Mouse (Mus musculus) cerebellum, postnatal 4 days (tissue): ENCODE measurements at regions not wholly inside any gene's neighbourhood (a gene's known extent, or its start where the extent isn't known, plus 50 kb on each side); places are given as distances from the start of the nearest gene placed in this dataset.

Source experiments
- DNase-seq, 2 experiments: peaks; one replicate each; pipeline ENCODE4 v3.0.0; 2022; ENCODE audit warnings: low spot score in 2 of 2, mixed read lengths in 1 of 2

DNA sequence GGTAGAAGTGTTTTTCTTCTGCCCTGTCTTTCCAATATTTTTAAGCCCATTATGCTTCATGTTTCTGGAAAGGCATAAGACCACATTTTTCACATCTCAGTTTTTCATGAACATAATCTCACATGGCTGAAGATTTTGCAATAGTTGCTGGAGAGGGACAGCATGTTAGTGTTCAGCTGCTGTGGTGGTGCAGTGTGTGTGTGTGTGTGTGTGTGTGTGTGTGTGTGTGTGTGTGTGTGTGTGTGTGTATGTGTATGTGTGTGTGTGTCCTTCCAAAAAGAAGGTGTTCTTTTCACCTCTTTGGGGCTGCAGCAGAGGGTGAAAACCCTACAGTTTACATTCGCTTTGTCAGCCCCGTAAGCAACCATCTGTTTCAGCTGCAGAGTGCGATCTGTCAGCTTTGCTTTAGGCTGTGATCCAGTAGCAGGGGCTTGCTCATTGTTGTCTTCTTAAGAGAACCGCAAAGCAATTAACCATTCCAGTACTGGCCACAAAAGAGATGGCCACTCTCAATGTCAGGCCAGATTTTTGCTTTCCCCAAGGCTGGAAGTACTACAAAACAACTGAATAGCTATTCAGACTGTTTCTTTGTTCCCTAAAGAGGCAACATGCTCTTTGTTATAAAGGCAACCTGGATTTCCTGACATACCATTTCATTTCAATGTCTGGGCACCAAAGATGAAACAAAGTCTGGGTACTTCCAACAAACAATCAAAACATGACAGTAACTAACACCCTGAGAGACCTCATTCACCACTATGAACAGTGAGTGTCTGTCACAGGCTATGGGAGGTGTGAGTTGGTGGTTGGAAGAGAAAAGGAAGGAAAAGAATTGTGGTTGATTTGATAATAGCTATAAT, 520.2 kb upstream of the Cited2 start:
- DNase-seq, result no peak

DNA sequence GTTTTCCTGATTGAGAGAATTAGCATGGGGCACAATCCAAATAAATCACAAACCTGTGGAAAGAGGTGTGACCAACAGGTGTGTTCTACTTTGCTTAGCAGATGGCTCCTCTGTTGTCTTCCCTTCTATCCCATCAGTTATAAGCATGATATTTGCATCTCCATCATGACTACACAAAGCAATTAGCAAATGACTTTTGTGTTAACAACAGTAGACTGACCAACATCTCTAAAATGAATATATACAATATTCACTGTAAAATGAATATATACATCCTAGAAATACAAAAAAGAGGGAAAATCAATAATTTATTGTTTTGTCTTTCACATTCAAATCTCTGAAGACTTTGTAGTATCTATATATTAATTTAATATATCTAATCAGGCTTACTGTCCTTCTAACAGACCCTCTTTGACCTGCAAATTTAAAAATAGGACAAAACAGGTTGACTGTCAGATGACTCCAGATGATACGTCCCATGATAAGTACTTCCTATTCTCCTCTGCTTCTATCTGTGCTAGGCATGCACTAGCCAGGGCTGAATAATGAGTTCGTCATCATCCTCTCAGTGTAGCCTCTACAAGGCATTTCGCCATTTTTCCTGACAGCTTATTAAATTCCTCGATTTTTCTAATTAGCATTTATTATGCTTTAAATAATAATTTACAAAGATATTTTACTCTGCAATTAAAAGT, 519.5 kb upstream of the Cited2 start:
- DNase-seq, result no peak

DNA sequence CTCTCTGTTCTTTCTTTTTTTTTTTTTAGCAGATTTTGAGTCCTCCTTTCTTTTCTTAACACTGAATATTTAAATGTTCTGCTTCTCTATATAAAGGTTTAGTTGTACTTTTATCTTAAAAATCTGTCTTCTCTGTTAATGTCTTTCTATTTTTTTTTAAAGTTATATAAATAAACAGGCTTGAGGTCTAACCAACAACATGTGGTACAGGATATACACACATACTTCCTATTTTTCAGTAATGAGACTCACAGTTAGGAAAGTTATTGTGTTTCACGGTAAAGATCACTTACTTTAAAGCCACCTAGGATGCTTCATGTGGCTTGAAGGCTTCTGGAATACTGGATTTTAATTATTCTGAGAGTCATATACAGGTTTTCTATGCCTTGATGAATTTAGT, 518.9 kb upstream of the Cited2 start:
- no peak for DNase-seq

DNA sequence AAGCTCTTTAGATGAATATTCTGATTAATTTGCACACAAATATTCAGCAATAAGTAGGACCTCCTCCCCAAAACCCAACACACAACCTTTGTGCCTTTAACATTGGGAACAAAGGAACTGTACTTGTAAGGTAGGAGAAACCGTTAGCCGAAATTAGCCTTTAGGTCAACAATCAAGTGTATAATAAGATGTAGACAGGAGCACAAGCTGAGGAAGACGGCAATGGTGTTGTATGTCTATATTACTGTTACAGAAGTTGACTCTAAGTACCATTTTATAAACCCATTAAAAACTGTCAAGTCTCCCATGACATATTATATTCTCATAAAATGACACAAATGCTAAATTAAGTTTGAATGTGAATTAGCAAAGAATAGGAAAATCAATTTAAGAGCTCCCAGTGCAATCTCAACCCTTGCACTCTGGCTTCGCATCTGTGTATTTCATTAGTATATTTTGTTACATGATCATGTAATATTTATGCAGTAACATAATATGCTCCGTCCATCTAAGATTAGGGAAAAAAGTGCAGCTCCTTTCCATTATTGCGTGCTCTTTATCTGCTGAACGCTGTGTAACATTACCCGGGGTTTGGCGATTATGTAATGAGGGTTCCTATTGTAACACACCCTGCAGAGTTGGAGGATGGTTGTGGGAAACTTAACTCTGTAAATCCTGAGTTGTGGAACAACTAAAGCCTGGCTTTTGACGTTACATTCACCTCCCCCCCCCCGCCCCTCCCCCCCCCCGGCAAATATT, 510.3 kb upstream of the Cited2 start:
- DNase-seq, result no peak

DNA sequence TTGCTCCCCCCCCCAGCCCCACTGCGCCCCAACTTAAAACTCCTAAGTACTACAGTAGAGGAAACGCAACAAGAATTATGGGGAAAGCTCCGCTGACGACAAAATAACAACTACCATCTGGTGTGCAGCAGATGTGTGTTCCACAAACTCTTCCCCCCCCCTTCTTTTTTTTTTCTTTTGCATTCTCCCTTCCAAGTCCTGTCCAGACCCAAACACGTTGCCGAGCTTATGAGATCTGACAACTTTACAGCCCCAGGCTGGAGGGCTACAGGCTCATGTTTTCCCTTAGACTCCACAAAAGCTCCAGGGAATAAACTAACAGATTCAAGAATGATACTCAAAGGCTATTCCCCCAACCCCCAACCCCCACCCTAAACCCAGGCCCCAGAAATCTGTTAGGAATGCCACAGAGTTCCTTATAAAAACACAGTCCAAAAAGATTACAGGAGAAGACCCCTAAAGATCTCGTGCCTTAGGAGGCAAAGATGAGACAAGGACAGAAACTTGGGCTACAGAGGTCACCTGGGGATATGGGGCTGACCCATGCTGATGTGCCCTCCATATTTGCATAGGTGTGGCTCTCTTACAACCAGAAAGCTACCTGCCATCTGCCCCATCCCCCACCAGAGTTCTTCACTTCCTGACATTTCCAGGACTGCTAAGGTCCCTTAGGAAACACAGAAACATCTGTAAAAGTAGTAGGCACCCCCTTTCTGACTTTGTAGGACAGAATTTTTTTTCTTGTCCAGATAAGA, 509.5 kb upstream of the Cited2 start:
- DNase-seq, result no peak

DNA sequence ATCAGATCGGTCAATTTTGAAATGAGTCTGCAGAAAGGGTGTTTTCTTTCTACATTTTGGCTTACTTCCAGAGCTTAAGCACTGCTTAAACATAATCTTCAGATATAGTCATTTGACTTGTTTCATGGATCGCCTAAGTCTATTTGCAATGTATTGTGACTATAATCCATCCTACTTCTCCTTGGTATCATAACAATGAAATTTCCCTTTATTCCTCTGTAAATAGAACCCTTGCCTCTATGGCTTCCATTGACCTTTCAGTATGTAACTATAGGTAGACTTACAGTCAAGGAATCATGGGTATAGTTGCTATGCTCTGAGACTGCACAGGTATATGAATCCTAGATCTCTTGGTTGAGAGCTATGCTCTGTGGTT, 509.0 kb upstream of the Cited2 start:
- no peak for DNase-seq

DNA sequence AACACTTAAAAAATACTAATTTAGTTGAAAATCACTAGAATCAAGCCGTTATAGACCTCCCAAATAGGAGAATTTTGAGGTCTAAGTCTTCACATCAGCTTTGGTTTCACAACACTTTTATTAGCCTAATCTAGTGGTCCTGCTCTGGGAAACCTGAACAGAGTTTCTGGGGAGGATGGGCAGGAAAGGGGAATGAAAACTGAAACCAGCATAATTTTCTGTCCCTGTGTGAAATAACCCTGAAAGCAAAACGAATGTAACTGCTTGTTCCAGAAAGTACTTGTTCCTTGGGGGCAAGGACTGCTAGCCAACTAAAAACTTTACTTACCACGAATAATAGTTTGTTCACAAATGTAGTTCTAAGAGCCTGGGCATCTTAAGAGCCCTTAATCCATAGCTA, 508.0 kb upstream of the Cited2 start:
- DNase-seq, result no peak

DNA sequence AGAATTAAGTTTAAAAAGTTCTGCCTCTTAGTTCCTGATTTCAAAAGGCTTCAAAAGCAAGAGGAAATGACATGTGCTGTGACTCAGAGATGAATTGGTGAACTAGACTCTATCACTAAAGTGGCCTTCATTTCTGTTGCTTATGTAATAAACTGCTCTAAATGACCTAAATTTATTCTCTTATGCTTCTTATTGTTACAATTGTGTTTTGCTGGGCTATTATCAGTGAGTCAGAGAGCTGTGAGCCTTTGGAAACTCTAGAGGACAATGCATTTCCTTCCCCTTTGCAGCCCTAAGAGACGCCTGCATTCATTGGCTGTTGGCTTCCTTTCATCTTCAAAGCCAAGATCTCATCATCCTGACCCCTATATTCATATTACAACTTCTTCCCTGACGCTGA, 501.5 kb upstream of the Cited2 start:
- no peak for DNase-seq

DNA sequence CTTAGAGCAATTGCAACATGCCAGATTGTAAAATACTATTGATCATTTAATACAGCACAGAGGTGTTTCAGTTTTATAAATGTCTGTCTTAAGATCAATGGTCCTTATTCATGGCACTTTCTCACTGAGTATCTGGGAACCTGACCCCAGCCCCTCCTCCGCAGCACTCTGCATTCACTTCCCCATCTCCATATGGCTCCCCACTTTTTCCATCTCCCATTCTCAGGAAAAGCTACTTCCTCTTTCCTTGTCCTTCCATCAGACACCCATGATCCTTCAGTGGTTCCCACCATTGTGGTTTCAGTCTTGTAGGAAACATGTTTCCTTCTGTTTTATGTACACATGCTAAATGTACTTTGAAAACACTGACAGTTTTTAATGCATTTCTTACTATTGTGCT, 497.3 kb upstream of the Cited2 start:
- no peak for DNase-seq

DNA sequence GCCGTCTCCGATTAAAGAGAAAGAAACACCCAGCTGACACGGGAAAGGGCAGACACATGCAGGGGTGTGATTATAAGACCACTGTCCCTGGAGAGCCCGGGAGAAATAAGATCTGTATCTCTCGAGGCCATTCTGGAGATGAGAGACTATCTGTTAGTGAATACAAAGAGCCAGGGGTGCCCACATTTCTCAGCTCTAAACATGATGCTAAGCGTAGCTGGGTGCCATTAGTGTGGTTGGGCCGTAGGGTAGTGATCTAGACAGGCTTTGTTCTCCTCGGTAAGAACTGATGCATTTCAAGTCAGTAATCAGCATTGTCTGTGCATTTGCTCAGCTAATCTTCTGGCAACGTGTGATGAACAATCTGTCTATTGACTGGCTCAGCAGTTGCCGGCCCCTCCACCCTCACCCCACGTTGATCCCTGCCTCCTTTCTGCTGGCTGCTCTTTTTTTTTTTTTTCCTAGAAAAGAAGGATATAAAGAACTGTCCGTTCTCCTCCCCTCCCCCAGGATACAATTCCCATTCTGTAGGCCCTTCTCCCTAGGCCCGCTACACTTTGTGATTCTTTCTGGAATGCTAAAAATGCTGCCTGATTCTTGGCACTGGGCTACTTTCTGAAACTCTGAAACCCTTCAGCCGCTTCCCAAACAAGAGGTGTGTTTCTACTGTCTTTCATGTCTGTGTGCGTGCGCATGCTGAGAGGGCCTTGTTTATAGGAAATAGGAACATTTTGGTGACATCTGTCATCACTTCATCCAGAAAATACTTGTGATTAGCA, 492.8 kb upstream of the Cited2 start:
- DNase-seq, result peak in 1 of 2 experiments; percentile 26

DNA sequence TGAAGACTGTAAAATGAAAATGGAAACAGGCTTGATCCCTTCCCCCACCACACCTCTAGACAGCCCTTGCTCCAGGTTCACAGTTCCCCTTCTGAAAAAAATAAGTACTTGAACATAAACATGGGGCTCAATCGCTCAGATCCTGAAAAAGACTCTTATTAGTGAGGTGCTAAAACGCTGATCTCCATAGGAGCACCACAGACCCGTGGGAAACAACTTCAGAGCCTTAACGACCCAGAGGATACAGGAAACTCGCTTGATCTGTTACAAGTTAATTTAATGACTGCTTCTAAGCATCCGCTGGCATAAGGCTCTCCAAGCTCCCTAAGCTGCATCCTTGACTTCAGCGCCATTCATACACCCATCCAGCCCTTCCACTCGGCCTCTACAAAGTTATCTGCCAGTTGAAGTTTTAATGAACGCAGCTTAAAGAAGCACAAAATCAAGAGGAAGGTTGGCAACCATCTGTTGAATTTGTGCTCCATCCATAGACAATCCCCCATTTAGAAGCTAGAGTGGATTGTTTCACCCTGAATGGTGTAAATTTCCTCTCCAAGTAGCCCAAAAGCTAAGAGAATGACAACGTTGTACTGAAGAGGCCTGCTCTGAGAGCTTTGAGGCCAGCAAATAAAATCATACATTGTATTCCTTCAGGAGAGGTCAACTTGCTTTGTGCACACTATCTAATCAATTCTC, 486.9 kb upstream of the Cited2 start:
- no peak for DNase-seq

DNA sequence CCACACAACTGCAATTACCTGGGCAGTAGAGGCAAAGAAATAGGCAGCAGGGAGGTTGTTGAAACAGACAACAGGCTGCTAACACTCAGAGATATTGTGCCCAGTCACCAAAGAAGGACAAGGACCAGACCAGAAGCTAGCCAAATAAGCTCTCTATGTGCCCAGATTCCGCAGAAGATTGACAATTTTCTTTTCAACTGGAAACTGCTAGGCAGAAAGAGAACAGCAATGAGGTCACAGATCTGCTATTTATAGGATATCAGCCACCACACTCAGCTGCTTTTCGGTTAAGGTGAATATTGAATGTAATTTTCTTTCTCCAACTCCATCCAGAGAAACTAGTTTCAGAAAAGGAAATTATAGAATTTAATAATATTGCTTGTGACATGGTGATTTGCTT, 486.3 kb upstream of the Cited2 start:
- DNase-seq, result no peak

DNA sequence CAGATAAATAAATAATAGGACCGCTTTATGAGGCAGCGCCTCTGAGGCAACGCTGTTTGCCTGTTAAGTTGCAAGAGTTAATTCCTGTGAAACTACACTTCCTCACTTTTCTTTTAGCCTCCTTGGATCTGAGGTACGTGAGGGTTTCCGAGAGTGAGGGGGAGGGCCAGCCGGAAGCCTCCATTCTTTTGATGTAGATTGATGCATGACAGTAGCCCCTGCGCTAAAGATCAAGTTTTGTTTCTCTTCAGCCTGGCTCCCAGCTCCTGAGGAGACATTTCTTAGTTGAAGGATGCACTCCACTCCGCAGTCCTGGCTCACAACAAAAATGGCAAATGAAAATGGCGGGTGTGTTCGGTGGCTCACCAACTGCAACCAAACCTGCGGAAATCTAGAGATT, 485.6 kb upstream of the Cited2 start:
- no peak for DNase-seq

DNA sequence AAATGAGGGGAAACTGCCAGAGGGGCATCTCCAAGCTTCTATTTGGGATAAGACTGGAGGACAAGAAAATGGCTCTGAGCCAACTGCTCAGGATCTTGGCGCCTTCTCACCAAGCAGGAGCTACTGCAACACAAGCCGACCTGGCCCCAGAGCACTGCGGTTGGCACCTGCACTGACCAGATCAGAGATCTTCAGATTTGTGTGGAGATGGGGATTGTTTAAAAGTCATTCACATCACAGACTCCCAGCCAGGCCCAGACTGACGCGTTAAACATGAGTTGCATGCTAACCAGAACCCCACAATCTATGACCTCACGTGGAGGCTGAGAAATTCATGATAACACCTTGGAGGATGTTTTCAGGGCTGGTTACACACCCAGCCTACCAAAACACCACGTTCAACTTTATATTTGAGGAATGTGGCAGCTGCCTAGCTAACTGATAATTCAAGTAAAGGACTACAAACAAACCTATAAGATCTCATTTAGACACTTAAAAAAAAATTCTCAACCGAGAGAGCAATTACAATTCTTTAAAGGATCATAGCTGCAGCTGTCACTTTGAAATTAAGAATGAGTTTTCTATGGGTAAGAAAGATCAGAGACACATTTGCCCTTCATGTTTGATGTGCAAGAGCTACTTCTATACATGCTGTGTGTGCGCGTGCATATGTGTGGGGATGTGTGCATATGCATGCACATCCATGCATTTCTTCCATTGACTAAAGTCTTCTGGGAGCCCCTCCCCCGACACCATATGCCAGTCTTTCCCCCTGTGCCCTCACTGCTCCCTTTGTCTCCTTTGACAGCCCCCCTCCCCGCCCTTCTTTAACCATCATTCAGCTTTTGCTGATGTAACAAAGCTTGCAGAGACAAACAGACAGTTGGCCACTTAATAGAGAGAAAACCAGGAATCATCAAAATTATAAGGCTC, 484.8 kb upstream of the Cited2 start:
- no peak for DNase-seq

DNA sequence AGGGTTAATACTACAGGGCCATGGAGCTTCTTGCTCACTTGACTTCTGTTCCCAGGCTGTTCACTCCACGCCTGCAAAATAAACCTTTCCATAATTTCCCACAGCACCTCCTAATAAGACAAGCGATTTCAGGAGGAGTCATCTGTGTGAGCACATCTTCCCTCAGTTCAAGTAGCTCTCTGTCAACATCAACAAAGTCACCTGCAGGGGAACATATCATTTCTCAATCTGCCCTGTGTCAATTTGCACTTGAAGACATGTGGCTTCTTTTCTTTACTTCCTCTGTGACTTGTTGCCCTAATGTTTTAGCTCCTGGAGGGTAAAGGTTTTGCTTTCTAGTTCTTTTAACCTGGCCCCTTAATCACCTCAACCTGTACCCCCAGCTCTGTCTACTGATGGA, 474.7 kb upstream of the Cited2 start:
- DNase-seq, result no peak

DNA sequence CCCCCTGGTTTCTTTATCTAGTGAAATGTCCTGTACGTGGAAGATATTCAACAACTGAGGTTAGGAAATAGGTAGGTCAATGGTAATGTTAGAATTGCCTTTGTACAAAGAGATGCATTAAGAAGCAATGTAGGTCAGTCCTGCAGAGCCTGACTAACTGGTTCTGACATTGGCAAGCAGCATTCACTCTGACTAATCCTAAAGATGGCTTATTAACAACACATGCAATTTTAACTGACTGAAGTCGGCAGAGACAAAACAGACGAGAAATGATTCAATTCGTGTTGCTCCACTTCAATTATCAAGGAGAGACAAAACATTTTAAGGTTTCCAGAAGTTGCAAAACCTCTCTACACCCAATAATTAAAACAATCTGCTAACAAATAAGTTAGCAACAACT, 470.0 kb upstream of the Cited2 start:
- no peak for DNase-seq

DNA sequence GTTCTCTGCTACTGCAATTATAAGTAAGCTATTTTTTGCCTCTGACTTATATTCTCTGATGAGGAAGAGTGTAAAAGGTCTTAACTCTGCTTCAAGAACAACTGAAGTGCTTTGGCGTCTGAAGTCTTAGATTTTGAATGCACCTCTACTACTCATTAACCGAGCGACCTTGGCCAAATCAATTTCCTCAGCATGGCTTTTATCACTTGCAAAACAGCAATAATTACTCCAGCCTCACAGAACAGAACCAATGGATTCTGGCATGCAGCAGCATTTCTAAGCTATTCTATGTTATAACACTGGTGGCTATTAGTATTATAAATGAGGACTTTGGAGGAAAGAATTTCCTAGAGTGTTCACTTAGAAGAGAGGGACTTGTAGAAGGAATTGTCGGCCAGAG, 462.9 kb upstream of the Cited2 start:
- DNase-seq, result no peak

DNA sequence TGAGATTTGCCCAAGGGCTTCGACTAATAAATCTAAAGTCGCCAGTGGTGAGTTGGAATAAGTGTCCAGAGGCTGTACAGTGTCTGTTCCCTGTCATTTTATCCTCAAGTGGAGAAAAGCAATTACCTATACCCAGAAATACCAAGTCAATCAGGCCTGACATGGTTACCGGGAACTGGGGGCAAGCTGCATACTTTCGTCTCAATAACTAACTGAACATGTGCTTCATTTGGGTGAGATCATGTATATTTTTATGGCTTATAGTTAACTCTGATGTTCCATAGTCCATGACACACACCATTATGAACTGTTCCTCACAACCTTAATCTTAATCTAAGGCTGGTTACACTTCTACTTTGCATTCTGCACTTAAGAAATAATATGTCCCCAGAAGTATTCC, 462.4 kb upstream of the Cited2 start:
- no peak for DNase-seq

DNA sequence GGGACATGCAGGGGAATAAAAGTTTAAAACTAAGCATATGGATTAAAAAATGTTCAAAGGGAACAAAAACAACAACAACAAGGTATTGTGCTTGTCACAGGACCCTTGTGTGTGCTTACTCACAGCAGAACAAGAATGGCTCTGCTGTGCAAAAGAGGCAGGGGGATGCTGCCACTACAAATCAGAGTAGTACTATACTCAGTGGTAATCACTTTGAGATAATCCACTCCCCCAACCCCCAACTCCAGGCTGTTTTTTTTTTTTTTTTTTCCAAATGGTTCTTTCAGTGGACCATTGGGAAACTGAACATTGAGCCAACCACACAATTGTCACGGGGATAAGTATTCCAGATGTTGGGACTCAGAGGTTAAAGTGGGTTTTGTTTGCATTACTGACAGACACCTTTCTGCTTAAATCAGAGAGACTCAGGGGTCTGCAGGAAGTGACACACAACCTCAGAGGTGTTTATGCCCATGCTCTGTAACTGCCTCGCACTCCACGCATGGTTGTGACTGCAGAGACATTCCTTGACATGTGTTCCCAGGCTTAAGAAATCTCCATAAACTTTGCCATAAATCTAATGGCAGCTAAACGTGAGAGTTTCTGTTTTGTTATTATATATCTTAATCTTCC, 461.7 kb upstream of the Cited2 start:
- no peak for DNase-seq
